Mouse (Mus musculus) MEL (cell line): ENCODE data around the gene 9530077C05Rik. TPM values are rescaled to one million over a fixed set of nuclear protein-coding genes. Genes with fewer than 3 reads are reported as not detected.
"Not testable (repeated sequence)": the region's sequence is repeated elsewhere in the genome, so short reads cannot be mapped to it uniquely, and the experiment has no call there.

Experiments used
- DNase-seq: peaks from one replicate; pipeline ENCODE4 v3.0.0; 2011; ENCODE audit warnings: low read depth, low spot score
- H3K27ac ChIP-seq: 2 replicates; pipeline ENCODE4 v1.5.1; 2012; ENCODE audit warnings: low read depth, mild to moderate bottlenecking, control low read depth, low read length, moderate library complexity; ENCODE audit not compliant: control insufficient read depth
- H3K27me3 ChIP-seq, 2 experiments: fragments of 150-350 bp in 1 of 2; sonication (generic) in 1 of 2; 2 replicates each; pipeline ENCODE4 v1.6.1; 2012; ENCODE audit warnings: low read length in 2 of 2, mild to moderate bottlenecking in 2 of 2, improper control_type of control experiment in 1 of 2, moderate library complexity in 1 of 2; ENCODE audit not compliant: insufficient read depth in 2 of 2, control insufficient read depth in 1 of 2
- H3K36me3 ChIP-seq, 2 experiments: 2 replicates each; pipeline ENCODE4 v1.6.1; 2012 to 2014; ENCODE audit warnings: low read length in 2 of 2, improper control_type of control experiment in 1 of 2, inconsistent platforms in 1 of 2, mild to moderate bottlenecking in 1 of 2; ENCODE audit not compliant: insufficient read depth in 2 of 2, control insufficient read depth in 1 of 2
- H3K4me1 ChIP-seq, 2 experiments: fragments of 150-350 bp in 1 of 2; sonication (generic) in 1 of 2; 2 replicates each; pipeline ENCODE4 v1.6.1; 2012; ENCODE audit warnings: low read length in 2 of 2, improper control_type of control experiment in 1 of 2, mild to moderate bottlenecking in 1 of 2; ENCODE audit not compliant: insufficient read depth in 2 of 2, control insufficient read depth in 1 of 2
- H3K4me3 ChIP-seq, 2 experiments: fragments of 150-350 bp in 1 of 2; sonication (generic) in 1 of 2; 2 replicates each; pipeline ENCODE4 v1.5.1; 2012; ENCODE audit warnings: low read depth in 2 of 2, low read length in 2 of 2, mild to moderate bottlenecking in 2 of 2, moderate library complexity in 2 of 2, control low read depth in 1 of 2, improper control_type of control experiment in 1 of 2; ENCODE audit not compliant: control insufficient read depth in 1 of 2, insufficient read depth in 1 of 2
- H3K79me2 ChIP-seq: 2 replicates; pipeline ENCODE4 v1.6.1; 2012; ENCODE audit warnings: mild to moderate bottlenecking, low read length, moderate library complexity; ENCODE audit not compliant: control insufficient read depth, poor library complexity, insufficient read depth
- H3K9ac ChIP-seq: 2 replicates; pipeline ENCODE4 v1.6.1; 2012; ENCODE audit warnings: low read depth, mild to moderate bottlenecking, control low read depth, low read length, moderate library complexity; ENCODE audit not compliant: control insufficient read depth, poor library complexity, severe bottlenecking
- H3K9me3 ChIP-seq: fragments of 150-350 bp; sonication (generic); replicated peaks from 2 replicates; pipeline ENCODE4 v1.6.1; 2012; ENCODE audit warnings: mild to moderate bottlenecking, low read length, improper control_type of control experiment, moderate library complexity; ENCODE audit not compliant: insufficient read depth
- BHLHE40 ChIP-seq: IDR thresholded peaks from 2 replicates; pipeline ENCODE4 v1.6.1; 2012; ENCODE audit warnings: low read depth, mild to moderate bottlenecking, inconsistent platforms, low read length, improper control_type of control experiment, borderline replicate concordance
- CHD2 ChIP-seq: IDR thresholded peaks from 2 replicates; pipeline ENCODE4 v1.6.1; 2011; ENCODE audit warnings: low read length, improper control_type of control experiment
- CTCF ChIP-seq, 3 experiments: IDR thresholded peaks in 2 of 3; conservative IDR thresholded peaks in 1 of 3; 2 replicates each; pipeline ENCODE4 v1.5.1; 2011 to 2012; ENCODE audit warnings: low read length in 3 of 3, low read depth in 2 of 3, mild to moderate bottlenecking in 2 of 3, improper control_type of control experiment in 1 of 3, inconsistent platforms in 1 of 3, mixed read lengths in 1 of 3, moderate library complexity in 1 of 3; ENCODE audit not compliant: control insufficient read depth in 1 of 3, insufficient read depth in 1 of 3, poor library complexity in 1 of 3, severe bottlenecking in 1 of 3
- ELF1 ChIP-seq: IDR thresholded peaks from 2 replicates; pipeline ENCODE4 v1.6.1; 2014; ENCODE audit warnings: low read depth, mild to moderate bottlenecking, inconsistent platforms, low read length, improper control_type of control experiment, moderate library complexity
- GABPA ChIP-seq: IDR thresholded peaks from 2 replicates; pipeline ENCODE4 v1.6.1; 2012; ENCODE audit warnings: low read depth, mild to moderate bottlenecking, inconsistent platforms, low read length, improper control_type of control experiment, moderate library complexity
- JUND ChIP-seq: IDR thresholded peaks from 2 replicates; pipeline ENCODE4 v1.6.1; 2011; ENCODE audit warnings: low read depth, mild to moderate bottlenecking, improper control_type of control experiment, low read length
- MAFK ChIP-seq: IDR thresholded peaks from 2 replicates; pipeline ENCODE4 v1.6.1; 2011; ENCODE audit warnings: low read depth, mild to moderate bottlenecking, low read length, improper control_type of control experiment, borderline replicate concordance
- MAZ ChIP-seq: IDR thresholded peaks from 2 replicates; pipeline ENCODE4 v1.6.1; 2012; ENCODE audit warnings: low read depth, mild to moderate bottlenecking, inconsistent platforms, low read length, improper control_type of control experiment
- MYB ChIP-seq: IDR thresholded peaks from 2 replicates; pipeline ENCODE4 v1.6.1; 2011; ENCODE audit warnings: mild to moderate bottlenecking, low read depth, low read length, improper control_type of control experiment
- MYC ChIP-seq: IDR thresholded peaks from 2 replicates; pipeline ENCODE4 v1.6.1; 2011; ENCODE audit warnings: low read depth, mild to moderate bottlenecking, low read length, improper control_type of control experiment, moderate library complexity
- RAD21 ChIP-seq: IDR thresholded peaks from 2 replicates; pipeline ENCODE4 v1.6.1; 2011; ENCODE audit warnings: mild to moderate bottlenecking, low read depth, low read length, improper control_type of control experiment
- SMC3 ChIP-seq: IDR thresholded peaks from 2 replicates; pipeline ENCODE4 v1.6.1; 2011; ENCODE audit warnings: low read depth, low read length, improper control_type of control experiment
- TCF12 ChIP-seq: IDR thresholded peaks from 2 replicates; pipeline ENCODE4 v1.6.1; 2014; ENCODE audit warnings: low read depth, mild to moderate bottlenecking, inconsistent platforms, low read length, improper control_type of control experiment, moderate library complexity
- USF1 ChIP-seq: IDR thresholded peaks from 2 replicates; pipeline ENCODE4 v1.6.1; 2014; ENCODE audit warnings: low read depth, mild to moderate bottlenecking, inconsistent platforms, low read length, improper control_type of control experiment, moderate library complexity
- USF2 ChIP-seq, 2 experiments: IDR thresholded peaks; 2 replicates each; pipeline ENCODE4 v1.6.1; 2011 to 2012; ENCODE audit warnings: improper control_type of control experiment in 2 of 2, low read length in 2 of 2, borderline replicate concordance in 1 of 2, inconsistent platforms in 1 of 2, low read depth in 1 of 2, mild to moderate bottlenecking in 1 of 2; ENCODE audit not compliant: insufficient read depth in 1 of 2
- polyA plus RNA-seq, 2 experiments: library from polyadenylated mRNA; stranded (reverse) in 1 of 2; unstranded in 1 of 2; fragments of >175 nt in 1 of 2; fragments of >200 nt in 1 of 2; gene quantifications; 2 replicates each; pipeline versions ENCODE4 v1.2.1 to v1.2.4; 2012; ENCODE audit warnings: low replicate concordance in 2 of 2, low read depth in 1 of 2; ENCODE audit not compliant: insufficient read length in 2 of 2, insufficient read depth in 1 of 2, missing spikeins in 1 of 2
- total RNA-seq: library from RNA; depleted of rRNA; stranded (reverse); fragments of 300-350 nt; gene quantifications from 2 replicates; pipeline ENCODE4 v1.2.3, GENCODE M21; 2012

9530077C05Rik gene
- total and polyA plus RNA-seq, 3 experiments = 4.1 to 6.9 TPM; not detected in 1

GRCm38 (mm10) chr9:22453501-22453924 is 42.2 kb downstream of the 9530077C05Rik start (continued):
- TF ChIP-seq TCF12 (peak; percentile 100), MYB (peak; percentile 99)

- H3K4me3 ChIP-seq, H3K79me2 ChIP-seq, H3K27me3 ChIP-seq: not testable (repeated sequence)
- TF ChIP-seq CHD2 (peak; percentile 6; the same call in 1 of the 2 replicates), USF1 (0 out of 2 replicates have a peak, but pooled peaks have one; percentile 4), JUND (peak; percentile 15; the same call in 1 of the 2 replicates)
- TF ChIP-seq, all 39 proteins: peak for 3; not testable (repeated sequence) for 36
- not testable (repeated sequence) for DNase-seq, H3K9me3 ChIP-seq
- Histone ChIP-seq H3K36me3 (peaks cover 26 to 82% of the 10 kb centered on the region in 2 experiments), H3K4me1 (peaks cover 21 to 25% of the 10 kb centered on the region in 2 experiments), H3K27ac (peak within 1 kb of the TSS; percentile 74), H3K9ac (peak within 1 kb of the TSS; percentile 11; the same call in 1 of the 2 replicates)
Observed at GRCm38 (mm10) chr9:22453990-22454389, 42.7 kb downstream of the 9530077C05Rik start, which contains the start of gene Gm17545. Gm17545 (plus strand) TSS chr9:22454290.

- Histone ChIP-seq H3K9me3 (no peaks in the 10 kb centered on the region), H3K4me1 (peaks cover 21 to 25% of the 10 kb centered on the region in 2 experiments), H3K79me2 (no peaks in the 10 kb centered on the region), H3K36me3 (peaks cover 26 to 82% of the 10 kb centered on the region in 2 experiments), H3K9ac (no peak overlapping the region), H3K4me3 (no peak overlapping the region), H3K27me3 (no peaks in the 10 kb centered on the region), H3K27ac (peak overlapping the region; percentile 74; the same call in 1 of the 2 replicates)
- DNase-seq = peak; percentile 57
- no peak for TF ChIP-seq ELF1
- TF ChIP-seq CHD2 = no peak
- TF ChIP-seq USF2 (IDR thresholded peaks at IDR 0.05; ENCODE audit: borderline replicate concordance in 1 of 2, insufficient read depth in 1 of 2, low read depth in 1 of 2, low read length in 2 of 2) = no peak
- TF ChIP-seq BHLHE40 = no peak
- no peak for TF ChIP-seq MAFK
- TF ChIP-seq MAZ = no peak
- no peak for TF ChIP-seq GABPA
- TF ChIP-seq SMC3 = peak; percentile 27
- peak; percentile 25 for TF ChIP-seq RAD21
- peak in 2 of 3 experiments; percentile 4 to 58; a peak in 2 of 6 replicates for TF ChIP-seq CTCF (IDR thresholded peaks at IDR 0.05 in 2 of 3, conservative IDR thresholded peaks at IDR 0.05 in 1 of 3; ENCODE audit: control insufficient read depth in 1 of 3, insufficient read depth in 1 of 3, low read depth in 2 of 3, low read length in 3 of 3, poor library complexity in 1 of 3, severe bottlenecking in 1 of 3)
- TF ChIP-seq USF1 = no peak
- no peak for TF ChIP-seq MYC
Observed at GRCm38 (mm10) chr9:22455041-22455440, 43.7 kb downstream of the 9530077C05Rik start.
